Mouse (Mus musculus): Measurements from ENCODE around the gene Gm49387.

Gene Gm49387

GRCm38 (mm10) chr14:31575866-31576265, 64.8 kb downstream of the Gm49387 start:
- no peak for DNase-seq (ENCODE audit: inconsistent ontology term)

- no peak for DNase-seq (ENCODE audit: inconsistent ontology term)
Measured at GRCm38 (mm10) chr14:31574903-31575665, 65.6 kb downstream of the Gm49387 start.

GRCm38 (mm10) chr14:31572561-31573175, 68.0 kb downstream of the Gm49387 start:
- DNase-seq (ENCODE audit: inconsistent ontology term), result no peak

- DNase-seq (ENCODE audit: inconsistent ontology term), result no peak
Measured at GRCm38 (mm10) chr14:31571419-31571818, 69.3 kb downstream of the Gm49387 start.

GRCm38 (mm10) chr14:31570131-31570951, 70.3 kb downstream of the Gm49387 start:
- no peak for DNase-seq (ENCODE audit: inconsistent ontology term)

- DNase-seq (ENCODE audit: inconsistent ontology term), result peak; percentile 31
Measured at GRCm38 (mm10) chr14:31569151-31569631, 71.5 kb downstream of the Gm49387 start.

- no peak for DNase-seq (ENCODE audit: inconsistent ontology term)
Measured at GRCm38 (mm10) chr14:31565478-31566212, 75.0 kb downstream of the Gm49387 start.

- DNase-seq (ENCODE audit: inconsistent ontology term), result no peak
Measured at GRCm38 (mm10) chr14:31564452-31565179, 76.1 kb downstream of the Gm49387 start.

GRCm38 (mm10) chr14:31560886-31561285, 79.8 kb downstream of the Gm49387 start:
- no peak for DNase-seq (ENCODE audit: inconsistent ontology term)

GRCm38 (mm10) chr14:31559216-31559615, 81.5 kb downstream of the Gm49387 start:
- DNase-seq (ENCODE audit: inconsistent ontology term), result no peak

GRCm38 (mm10) chr14:31557784-31558183, 82.9 kb downstream of the Gm49387 start:
- peak; percentile 42 for DNase-seq (ENCODE audit: inconsistent ontology term)

GRCm38 (mm10) chr14:31557273-31557672, 83.4 kb downstream of the Gm49387 start:
- DNase-seq (ENCODE audit: inconsistent ontology term), result no peak

- no peak for DNase-seq (ENCODE audit: inconsistent ontology term)
Measured at GRCm38 (mm10) chr14:31556526-31557260, 84.0 kb downstream of the Gm49387 start.

GRCm38 (mm10) chr14:31555963-31556434, 84.7 kb downstream of the Gm49387 start:
- DNase-seq (ENCODE audit: inconsistent ontology term), result no peak

- no peak for DNase-seq (ENCODE audit: inconsistent ontology term)
Measured at GRCm38 (mm10) chr14:31555021-31555420, 85.7 kb downstream of the Gm49387 start.

GRCm38 (mm10) chr14:31543885-31544442, 96.7 kb downstream of the Gm49387 start:
- no peak for DNase-seq (ENCODE audit: inconsistent ontology term)

GRCm38 (mm10) chr14:31537298-31537697, 103.4 kb downstream of the Gm49387 start:
- no peak for DNase-seq (ENCODE audit: inconsistent ontology term)

GRCm38 (mm10) chr14:31532656-31533055, 108.0 kb downstream of the Gm49387 start:
- DNase-seq (ENCODE audit: inconsistent ontology term), result no peak

- DNase-seq (ENCODE audit: inconsistent ontology term), result no peak
Measured at GRCm38 (mm10) chr14:31531506-31532148, 109.1 kb downstream of the Gm49387 start.
